13 mouse cellular contexts compared by ENCODE assay signal in genomic region chr17:12294424-12294823, GRCm38 (mm10).
"Had no signal": no experiment of that assay in that cellular context is flagged by ENCODE, and none has a peak within 500 bp of the region (broad histone marks: within the 10 kb centered on the region; RNA-seq: fewer than 3 reads in every experiment).

No protein-coding gene starts in this region.

- H3K9me3 ChIP-seq: limb, embryonic 15.5 days; liver, embryonic 12.5 days; midbrain, embryonic 15.5 days; neural tube, embryonic 12.5 days had no signal

- H3K27ac ChIP-seq: liver, embryonic 12.5 days; midbrain, embryonic 15.5 days; neural tube, embryonic 12.5 days had no signal

- H3K36me3 ChIP-seq: limb, embryonic 15.5 days; liver, embryonic 12.5 days; midbrain, embryonic 15.5 days; neural tube, embryonic 12.5 days had no signal

- ATAC-seq: liver, embryonic 12.5 days; midbrain, embryonic 15.5 days had no signal

- H3K4me3 ChIP-seq: limb, embryonic 15.5 days; liver, embryonic 12.5 days; midbrain, embryonic 15.5 days; neural tube, embryonic 12.5 days had no signal

- DNase-seq: kidney, adult 18-20 months; layer of hippocampus, adult 9-11 months; layer of hippocampus, postnatal 36 days; lung, embryonic 14.5 days; lung, postnatal 10 days; lung, postnatal 4 days; spleen, adult 18-20 months; thymus, postnatal 4 days had no signal

- H3K27me3 ChIP-seq: limb, embryonic 15.5 days; liver, embryonic 12.5 days; midbrain, embryonic 15.5 days; neural tube, embryonic 12.5 days had no signal

- H3K9ac ChIP-seq: limb, embryonic 15.5 days; liver, embryonic 12.5 days; lung, embryonic 14.5 days; midbrain, embryonic 15.5 days; neural tube, embryonic 12.5 days had no signal

- H3K4me2 ChIP-seq: limb, embryonic 15.5 days; liver, embryonic 12.5 days; lung, embryonic 14.5 days; midbrain, embryonic 11.5 days; midbrain, embryonic 15.5 days; neural tube, embryonic 12.5 days had no signal
